Mouse (Mus musculus) MEL-GATA-1-ER (cell line): ENCODE data around the gene Pip4k2a.

Source experiments
- DNase-seq: peaks from one replicate; pipeline ENCODE4 v3.0.0-alpha.2; 2012; ENCODE audit warnings: low read depth; ENCODE audit errors: extremely low read depth

The Pip4k2a gene

GRCm38 (mm10) chr2:18928597-18929257 is 69.2 kb downstream of the Pip4k2a start:
- no peak for DNase-seq

- no peak for DNase-seq
Observed at GRCm38 (mm10) chr2:18928196-18928595, 69.7 kb downstream of the Pip4k2a start.

- DNase-seq = no peak
Observed at GRCm38 (mm10) chr2:18923806-18924595, 73.9 kb downstream of the Pip4k2a start.

GRCm38 (mm10) chr2:18923098-18923649 is 74.8 kb downstream of the Pip4k2a start:
- DNase-seq = no peak

GRCm38 (mm10) chr2:18921570-18922180 is 76.3 kb downstream of the Pip4k2a start:
- DNase-seq = no peak

GRCm38 (mm10) chr2:18920461-18920877 is 77.5 kb downstream of the Pip4k2a start:
- no peak for DNase-seq

GRCm38 (mm10) chr2:18919797-18920354 is 78.0 kb downstream of the Pip4k2a start:
- DNase-seq = no peak

- no peak for DNase-seq
Observed at GRCm38 (mm10) chr2:18917838-18918237, 80.1 kb downstream of the Pip4k2a start.

GRCm38 (mm10) chr2:18917380-18917750 is 80.6 kb downstream of the Pip4k2a start:
- no peak for DNase-seq

- DNase-seq = no peak
Observed at GRCm38 (mm10) chr2:18916615-18917379, 81.1 kb downstream of the Pip4k2a start.

- DNase-seq = no peak
Observed at GRCm38 (mm10) chr2:18916042-18916407, 81.9 kb downstream of the Pip4k2a start.

- DNase-seq = no peak
Observed at GRCm38 (mm10) chr2:18915372-18916041, 82.4 kb downstream of the Pip4k2a start.

GRCm38 (mm10) chr2:18914750-18915149 is 83.2 kb downstream of the Pip4k2a start:
- no peak for DNase-seq

GRCm38 (mm10) chr2:18913642-18914041 is 84.3 kb downstream of the Pip4k2a start:
- DNase-seq = no peak

- no peak for DNase-seq
Observed at GRCm38 (mm10) chr2:18911251-18911934, 86.5 kb downstream of the Pip4k2a start.

GRCm38 (mm10) chr2:18910209-18910608 is 87.7 kb downstream of the Pip4k2a start:
- no peak for DNase-seq

- DNase-seq = no peak
Observed at GRCm38 (mm10) chr2:18909713-18910112, 88.2 kb downstream of the Pip4k2a start.

GRCm38 (mm10) chr2:18907269-18907668 is 90.7 kb downstream of the Pip4k2a start:
- DNase-seq = no peak

GRCm38 (mm10) chr2:18906421-18907084 is 91.4 kb downstream of the Pip4k2a start:
- DNase-seq = no peak
